Mouse (Mus musculus) limb, embryonic 10.5 days (tissue): ENCODE measurements around the gene Gm21988. TPM values are rescaled to one million over a fixed set of nuclear protein-coding genes. Genes with fewer than 3 reads are reported as not detected.

Experiments used
- DNase-seq: peaks from one replicate; pipeline ENCODE4 v3.0.0-alpha.2; 2017; ENCODE audit warnings: low spot score
- H3K27ac ChIP-seq: fragments of 300-500 bp; sonication (generic); 2 replicates; pipeline ENCODE4 v1.5.1; 2016; ENCODE audit warnings: mild to moderate bottlenecking
- H3K27me3 ChIP-seq: fragments of 300-500 bp; sonication (generic); 2 replicates; pipeline ENCODE4 v1.6.1; 2016; ENCODE audit warnings: low read depth, mild to moderate bottlenecking; ENCODE audit not compliant: poor library complexity, severe bottlenecking
- H3K36me3 ChIP-seq: fragments of 300-500 bp; sonication (generic); 2 replicates; pipeline ENCODE4 v1.6.1; 2016; ENCODE audit warnings: mild to moderate bottlenecking, moderate library complexity
- H3K4me1 ChIP-seq: fragments of 300-500 bp; sonication (generic); 2 replicates; pipeline ENCODE4 v1.6.1; 2016
- H3K4me3 ChIP-seq: fragments of 300-500 bp; sonication (generic); 2 replicates; pipeline ENCODE4 v1.5.1; 2016; ENCODE audit warnings: mild to moderate bottlenecking, moderate library complexity
- H3K9me3 ChIP-seq: fragments of 300-500 bp; sonication (generic); replicated peaks from 2 replicates; pipeline ENCODE4 v1.6.1; 2016; ENCODE audit warnings: mild to moderate bottlenecking
- WGBS: fragments of 180-500 bp; shearing (Covaris S2); methylation state at CpG from one replicate; pipeline ENCODE4 v1.1.7; 2016; 5-methylcytosine and 5-hydroxymethylcytosine counted together
- microRNA counts: library from miRNA; unstranded; fragments of <30 nt; microRNA quantifications from one replicate; lab custom pipeline; 2017
- microRNA-seq: library from miRNA; unstranded; fragments of <30 nt; microRNA quantifications from one replicate; pipeline ENCODE4, GENCODE M21; 2017
- polyA plus RNA-seq: library from polyadenylated mRNA; unstranded; fragments of >200 nt; fragmentation: Nextera tagmentation; extraction: Ambion mirVana; gene quantifications from 2 replicates; pipeline ENCODE4 v1.2.1, GENCODE M21; 2016

The Gm21988 gene
- polyA plus RNA-seq, 1 experiment from 2014 or later = 9.7 TPM

DNA sequence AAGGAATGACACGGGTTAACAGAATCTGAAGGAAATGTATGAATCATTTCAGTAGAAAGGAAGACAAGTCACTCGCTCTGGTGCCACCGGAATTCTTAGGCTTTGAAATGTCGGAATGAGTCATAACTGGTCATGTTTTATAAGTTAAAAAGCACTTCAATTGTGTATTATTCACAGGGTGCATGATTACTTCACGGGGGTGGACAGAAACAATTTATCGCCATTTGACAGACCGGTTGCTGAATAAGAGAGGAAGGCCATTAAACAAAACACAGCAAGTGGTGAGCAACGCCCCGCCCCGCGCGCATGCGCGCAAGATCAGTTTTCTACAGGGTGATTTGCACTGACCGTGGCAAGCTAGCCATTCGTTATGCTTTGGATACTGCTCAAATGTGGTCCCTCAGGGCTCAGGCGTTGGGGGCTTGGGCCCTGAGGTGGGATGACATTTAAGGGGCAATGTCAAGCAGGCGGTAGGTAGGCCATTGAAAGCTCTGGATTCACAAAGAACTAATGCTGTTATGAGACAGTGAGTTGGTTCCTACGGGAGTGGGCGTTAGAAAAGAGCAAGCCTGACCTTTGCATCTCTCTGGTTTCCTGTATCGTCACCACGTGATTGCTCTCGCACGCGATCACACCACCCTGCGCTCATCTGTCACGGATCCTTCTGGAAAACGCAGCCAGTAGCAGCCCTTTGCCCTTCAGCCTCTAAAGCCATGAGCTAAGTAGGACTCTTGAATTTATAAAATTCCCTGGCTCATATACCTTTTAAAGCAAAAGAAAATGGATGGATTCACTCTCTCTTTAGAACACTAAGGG, 50.1 kb downstream of the Gm21988 start:
- Histone ChIP-seq H3K9me3 (no peaks in the 10 kb centered on the region), H3K27ac (no peak overlapping the region), H3K36me3 (no peaks in the 10 kb centered on the region), H3K4me1 (no peaks in the 10 kb centered on the region; the same call in none of the 2 replicates), H3K4me3 (no peak overlapping the region), H3K27me3 (no peaks in the 10 kb centered on the region)
- 87% methylated on average over 28 of the region's 28 CpGs for WGBS
- no peak for DNase-seq

MicroRNAs encoded within 50 kb of the gene (microRNA counts, 519-probe panel; counts per million panel counts)
- microRNA mmu-miR-195 (lab: Ali Mortazavi, UCI) = 684 counts per million, percentile 72 among the panel's probes with 10 or more counts
- 684 counts per million, percentile 72 among the panel's probes with 10 or more counts for microRNA mmu-miR-497 (lab: Ali Mortazavi, UCI)

Small RNA genes lying within 50 kb of the gene (microRNA-seq; reads per million reads assigned to microRNA genes)
- 346 reads per million, percentile 64 among the genes with 10 or more reads in this experiment for gene Mir195a
- gene Mir497 = not detected
- gene Mir497b = not detected

Other genes starting within 250 kb of the Gm21988 start
- gene Gabarap, start 248.7 kb downstream of the Gm21988 start, polyA plus RNA-seq = 280 and 332 TPM in 2 replicates
- 101 and 106 TPM in 2 replicates for gene Phf23, start 244.1 kb downstream of the Gm21988 start, polyA plus RNA-seq
- gene Dvl2, start 239.2 kb downstream of the Gm21988 start, polyA plus RNA-seq = 65.2 and 70.6 TPM in 2 replicates
- 36.4 and 52.1 TPM in 2 replicates for gene Acadvl, start 224.4 kb downstream of the Gm21988 start, polyA plus RNA-seq
- 8.8 and 12.9 TPM in 2 replicates for gene Dlg4, start 222.9 kb downstream of the Gm21988 start, polyA plus RNA-seq
- gene Asgr1, start 185.7 kb downstream of the Gm21988 start, polyA plus RNA-seq = 0.71 and 0.74 TPM in 2 replicates
- not detected in 2 replicates for gene Asgr2, start 147.2 kb downstream of the Gm21988 start, polyA plus RNA-seq
- gene Mgl2, start 109.5 kb downstream of the Gm21988 start, polyA plus RNA-seq = 0.10 and 0.16 TPM in 2 replicates
- gene Clec10a, start 83.6 kb downstream of the Gm21988 start, polyA plus RNA-seq = not detected in 2 replicates
- gene Slc16a11, start 27.1 kb downstream of the Gm21988 start, polyA plus RNA-seq = 0.84 and 1.6 TPM in 2 replicates
- 11.6 and 16.3 TPM in 2 replicates for gene Slc16a13, start 18.8 kb downstream of the Gm21988 start, polyA plus RNA-seq
- 5.6 and 7.5 TPM in 2 replicates for gene Bcl6b, start 10.0 kb downstream of the Gm21988 start, polyA plus RNA-seq
- 220 and 235 TPM in 2 replicates for gene 0610010K14Rik, start 1.9 kb downstream of the Gm21988 start, polyA plus RNA-seq
- 84.7 and 93.5 TPM in 2 replicates for gene Rnasek, start within 50 bp of the Gm21988 start, polyA plus RNA-seq
- gene Alox12, start 15.5 kb upstream of the Gm21988 start, polyA plus RNA-seq = 2.0 and 2.9 TPM in 2 replicates
- 0.06 TPM in 1 of 2 replicates, not detected in the other for gene Alox12e, start 82.8 kb upstream of the Gm21988 start, polyA plus RNA-seq
- gene Alox15, start 112.2 kb upstream of the Gm21988 start, polyA plus RNA-seq = not detected in 2 replicates
- gene Pelp1, start 170.2 kb upstream of the Gm21988 start, polyA plus RNA-seq = 63.0 and 65.1 TPM in 2 replicates
- 24.6 and 25.5 TPM in 2 replicates for gene Arrb2, start 192.8 kb upstream of the Gm21988 start, polyA plus RNA-seq
- gene Med11, start 212.1 kb upstream of the Gm21988 start, polyA plus RNA-seq = 48.4 and 51.5 TPM in 2 replicates
- 0.09 TPM in 1 of 2 replicates, not detected in the other for gene Zmynd15, start 219.6 kb upstream of the Gm21988 start, polyA plus RNA-seq
- 0.49 TPM in 2 replicates for gene Cxcl16, start 220.2 kb upstream of the Gm21988 start, polyA plus RNA-seq